Mouse (Mus musculus) gastrocnemius, adult 8-10 months (tissue): Measurements from ENCODE around the gene Gm5089. TPM values are rescaled to one million over a fixed set of nuclear protein-coding genes. Genes with fewer than 3 reads are reported as not detected.
"Not testable (repeated sequence)": the region's sequence is repeated elsewhere in the genome, so short reads cannot be mapped to it uniquely, and the experiment has no call there.

Source experiments
- DNase-seq, 2 experiments: peaks; one replicate each; pipeline ENCODE4 v3.0.0; 2022; ENCODE audit warnings: low spot score in 2 of 2
- total RNA-seq, 4 experiments: library from RNA; stranded (reverse); gene quantifications; 2 replicates each; pipeline ENCODE4 v1.2.4; 2022

Gm5089 gene
- total RNA-seq, 4 experiments from 2014 or later, result not detected

- no peak for DNase-seq
Measured at GRCm38 (mm10) chr14:122464351-122464762, 13.4 kb upstream of the Gm5089 start.

GRCm38 (mm10) chr14:122463734-122464341, 12.9 kb upstream of the Gm5089 start:
- not testable (repeated sequence) for DNase-seq

GRCm38 (mm10) chr14:122463080-122463691, 12.3 kb upstream of the Gm5089 start:
- DNase-seq, result no peak

GRCm38 (mm10) chr14:122462689-122463079, 11.8 kb upstream of the Gm5089 start:
- no peak for DNase-seq

GRCm38 (mm10) chr14:122461966-122462365, 11.1 kb upstream of the Gm5089 start:
- no peak for DNase-seq

GRCm38 (mm10) chr14:122461500-122461899, 10.6 kb upstream of the Gm5089 start:
- DNase-seq, result no peak

- DNase-seq, result no peak
Measured at GRCm38 (mm10) chr14:122460226-122460625, 9.3 kb upstream of the Gm5089 start.

GRCm38 (mm10) chr14:122459776-122460175, 8.9 kb upstream of the Gm5089 start:
- no peak for DNase-seq

- not testable (repeated sequence) for DNase-seq
Measured at GRCm38 (mm10) chr14:122459332-122459731, 8.4 kb upstream of the Gm5089 start.

- DNase-seq, result no peak
Measured at GRCm38 (mm10) chr14:122455562-122455958, 4.6 kb upstream of the Gm5089 start.

- no peak for DNase-seq
Measured at GRCm38 (mm10) chr14:122454901-122455561, 4.1 kb upstream of the Gm5089 start.

GRCm38 (mm10) chr14:122453996-122454738, 3.3 kb upstream of the Gm5089 start:
- no peak for DNase-seq

GRCm38 (mm10) chr14:122453388-122453995, 2.6 kb upstream of the Gm5089 start:
- DNase-seq, result no peak

GRCm38 (mm10) chr14:122452701-122453387, 1.9 kb upstream of the Gm5089 start:
- no peak for DNase-seq

- DNase-seq, result no peak
Measured at GRCm38 (mm10) chr14:122451551-122452145, 733 bp upstream of the Gm5089 start.

- no peak for DNase-seq
Measured at GRCm38 (mm10) chr14:122449601-122450495, 1.1 kb downstream of the Gm5089 start.

- no peak for DNase-seq
Measured at GRCm38 (mm10) chr14:122436850-122437249, 14.1 kb downstream of the Gm5089 start.

GRCm38 (mm10) chr14:122434039-122434438, 16.9 kb downstream of the Gm5089 start:
- DNase-seq, result no peak

- DNase-seq, result no peak
Measured at GRCm38 (mm10) chr14:122432558-122432957, 18.4 kb downstream of the Gm5089 start.

GRCm38 (mm10) chr14:122427654-122428053, 23.3 kb downstream of the Gm5089 start:
- DNase-seq, result no peak
